Mouse (Mus musculus) myocyte (in vitro differentiated cells): ENCODE measurements around the gene Pdzd8.

Source experiments
- CEBPB ChIP-seq: IDR thresholded peaks from 2 replicates; pipeline ENCODE4 v1.6.1; 2011; ENCODE audit warnings: mild to moderate bottlenecking, moderate library complexity; ENCODE audit not compliant: poor library complexity, insufficient read depth, severe bottlenecking
- E2F4 ChIP-seq: IDR thresholded peaks from one replicate; pipeline ENCODE4 v1.6.1; 2011; ENCODE audit warnings: mild to moderate bottlenecking, control low read depth, moderate library complexity; ENCODE audit not compliant: insufficient read depth
- MAX ChIP-seq: IDR thresholded peaks from one replicate; pipeline ENCODE4 v1.6.1; 2011; ENCODE audit warnings: low read depth, mild to moderate bottlenecking, control low read depth
- MYOD1 ChIP-seq, 3 experiments: IDR thresholded peaks; one replicate each; pipeline ENCODE4 v1.6.1; 2011; ENCODE audit warnings: control low read depth in 2 of 3, low read depth in 2 of 3, mild to moderate bottlenecking in 2 of 3, moderate library complexity in 1 of 3; ENCODE audit not compliant: insufficient read length in 2 of 3, control insufficient read depth in 1 of 3
- MYOG ChIP-seq, 3 experiments: IDR thresholded peaks; one replicate each; pipeline ENCODE4 v1.6.1; 2011; ENCODE audit warnings: control low read depth in 2 of 3, low read depth in 2 of 3, mild to moderate bottlenecking in 2 of 3; ENCODE audit not compliant: insufficient read length in 2 of 3, control insufficient read depth in 1 of 3, insufficient read depth in 1 of 3
- POLR2A ChIP-seq: IDR thresholded peaks from one replicate; pipeline ENCODE4 v1.6.1; 2011; ENCODE audit warnings: low read depth, mild to moderate bottlenecking, control low read depth, moderate library complexity; ENCODE audit not compliant: insufficient read length
- POLR2AphosphoS2 ChIP-seq: IDR thresholded peaks from one replicate; pipeline ENCODE4 v1.6.1; 2011; ENCODE audit warnings: low read depth, control low read depth; ENCODE audit not compliant: insufficient read length
- REST ChIP-seq: IDR thresholded peaks from one replicate; pipeline ENCODE4 v1.6.1; 2011; ENCODE audit warnings: mild to moderate bottlenecking, control low read depth, moderate library complexity; ENCODE audit not compliant: insufficient read depth, insufficient read length
- SRF ChIP-seq: IDR thresholded peaks from one replicate; pipeline ENCODE4 v1.6.1; 2011; ENCODE audit warnings: low read depth; ENCODE audit not compliant: control insufficient read depth, insufficient read length
- TCF12 ChIP-seq: IDR thresholded peaks from one replicate; pipeline ENCODE4 v1.6.1; 2011; ENCODE audit warnings: mild to moderate bottlenecking, control low read depth; ENCODE audit not compliant: poor library complexity, insufficient read depth, severe bottlenecking
- TCF3 ChIP-seq: IDR thresholded peaks from one replicate; pipeline ENCODE4 v1.6.1; 2011; ENCODE audit warnings: low read depth, control low read depth; ENCODE audit not compliant: insufficient read length
- USF1 ChIP-seq: IDR thresholded peaks from one replicate; pipeline ENCODE4 v1.6.1; 2011; ENCODE audit warnings: low read depth, mild to moderate bottlenecking, control low read depth, moderate library complexity

- TF ChIP-seq TCF12 (no peak), POLR2A (no peak), E2F4 (no peak), USF1 (no peak), POLR2AphosphoS2 (no peak), MAX (no peak), CEBPB (no peak), MYOD1 (IDR thresholded peaks at IDR 0.05; ENCODE audit: control insufficient read depth in 1 of 3, insufficient read length in 2 of 3, low read depth in 2 of 3) (no peak), MYOG (IDR thresholded peaks at IDR 0.05; ENCODE audit: control insufficient read depth in 1 of 3, insufficient read depth in 1 of 3, insufficient read length in 2 of 3, low read depth in 2 of 3) (no peak), TCF3 (no peak), SRF (no peak), REST (no peak)
Observed at GRCm38 (mm10) chr19:59384582-59385495, 39.3 kb upstream of the Pdzd8 start.
